8 mouse cellular contexts compared by ENCODE assay signal in the genomic region with DNA sequence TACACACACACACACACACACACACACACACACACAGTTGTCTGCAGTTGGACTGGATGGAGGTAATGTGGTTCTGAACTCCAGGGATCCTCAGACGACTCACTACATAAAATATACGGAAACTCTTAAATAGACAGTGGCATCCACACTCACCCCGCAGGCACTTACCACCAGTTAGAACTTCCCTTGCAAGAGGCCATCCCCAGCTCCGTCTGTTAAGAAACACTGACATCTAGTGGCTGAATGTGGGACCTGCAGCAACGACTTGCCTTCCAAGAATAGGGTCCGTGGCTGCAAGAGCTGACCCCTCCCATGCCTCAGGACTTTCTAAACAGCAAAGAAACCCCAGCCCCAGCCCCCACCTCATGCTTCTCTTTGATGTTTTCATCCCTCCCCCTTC. TPM values are rescaled to one million over a fixed set of nuclear protein-coding genes. Genes with fewer than 3 reads are reported as not detected.
A peak's percentile ranks its signal among the peaks of the same experiment; 100 is the strongest.
DNase-seq lines count a peak whose midpoint lies in the region; ATAC-seq and TF ChIP-seq lines count a peak whose summit lies in the region.

No protein-coding gene starts in this region.

- intact Hi-C loops in left cerebral cortex, postnatal 10 days (cut with DNase I), result loop anchor here (2.0 to 5.0 kb wide), 3 partner anchors 113 to 934 kb away; no protein-coding TSS in a partner anchor

- WGBS in intestine, embryonic 15.5 days, result 1% methylated on average over 6 of the region's 6 CpGs
- WGBS in midbrain, embryonic 12.5 days, result 2% methylated on average over 6 of the region's 6 CpGs
- WGBS in small intestine, adult 2 months, result 1% methylated on average over 6 of the region's 6 CpGs

- DNase-seq in adrenal gland, postnatal 10 days, result peak; percentile 87
- DNase-seq in embryo, embryonic 11.5 days (ENCODE audit: low read depth, low spot score), result peak; percentile 89
- peak; percentile 63 to 78 for DNase-seq in gastrocnemius, postnatal 4 days (ENCODE audit: low spot score in 2 of 2)
- peak; percentile 85 to 88 for DNase-seq in left cerebral cortex, postnatal 10 days (ENCODE audit: extremely low spot score in 1 of 2, low spot score in 2 of 2)

- H3K27ac ChIP-seq in intestine, embryonic 15.5 days, result no peak overlapping the region
- H3K27ac ChIP-seq in midbrain, embryonic 12.5 days (replicated peaks), result no peak overlapping the region
- no peak overlapping the region for H3K27ac ChIP-seq in small intestine, adult 2 months (ENCODE audit: insufficient read depth, low read depth, low read length)

- ATAC-seq in intestine, embryonic 15.5 days, result peak; percentile 72
- peak; percentile 63 for ATAC-seq in midbrain, embryonic 12.5 days (ENCODE audit: low FRiP score, low read depth)
- ATAC-seq in activated CD4-positive, CD25-positive, alpha-beta regulatory T cell, adult 4 months, result no peak

- no peaks in the 10 kb centered on the region for H3K9me3 ChIP-seq in intestine, embryonic 15.5 days
- H3K9me3 ChIP-seq in midbrain, embryonic 12.5 days, result no peaks in the 10 kb centered on the region

- H3K4me3 ChIP-seq in intestine, embryonic 15.5 days (replicated peaks), result no peak overlapping the region
- H3K4me3 ChIP-seq in midbrain, embryonic 12.5 days, result no peak overlapping the region
- H3K4me3 ChIP-seq in small intestine, adult 2 months (ENCODE audit: low read depth, low read length), result no peak overlapping the region

- H3K4me1 ChIP-seq in intestine, embryonic 15.5 days (replicated peaks), result peaks cover 2% of the 10 kb centered on the region; the same call in 1 of the 2 replicates
- H3K4me1 ChIP-seq in midbrain, embryonic 12.5 days, result peaks cover 32% of the 10 kb centered on the region
- H3K4me1 ChIP-seq in small intestine, adult 2 months (ENCODE audit: control insufficient read depth, insufficient read depth, insufficient read length, low read length), result no peaks in the 10 kb centered on the region; the same call in 1 of the 2 replicates

- no peaks in the 10 kb centered on the region for H3K36me3 ChIP-seq in intestine, embryonic 15.5 days
- H3K36me3 ChIP-seq in midbrain, embryonic 12.5 days, result no peaks in the 10 kb centered on the region
- H3K36me3 ChIP-seq in small intestine, adult 2 months (ENCODE audit: control insufficient read depth, insufficient read depth, low read length), result no peaks in the 10 kb centered on the region

- peaks cover 7% of the 10 kb centered on the region for H3K27me3 ChIP-seq in intestine, embryonic 15.5 days (replicated peaks)
- peaks cover 45% of the 10 kb centered on the region for H3K27me3 ChIP-seq in midbrain, embryonic 12.5 days
- no peaks in the 10 kb centered on the region for H3K27me3 ChIP-seq in small intestine, adult 2 months (ENCODE audit: control insufficient read depth, insufficient read depth, low read length)

- TF ChIP-seq CTCF in small intestine, adult 2 months (IDR thresholded peaks at IDR 0.05; ENCODE audit: extremely low read depth, insufficient read length, insufficient replicate concordance, low read depth, low read length), result peak; percentile 95; the same call in 1 of the 2 replicates

- no peak overlapping the region for H3K9ac ChIP-seq in intestine, embryonic 15.5 days
- H3K9ac ChIP-seq in midbrain, embryonic 12.5 days (replicated peaks), result no peak overlapping the region; the same call in 1 of the 2 replicates

- TF ChIP-seq POLR2A in small intestine, adult 2 months (IDR thresholded peaks at IDR 0.05; ENCODE audit: low read depth, low read length), result no peak

- peak overlapping the region; percentile 32; the same call in 1 of the 2 replicates for H3K4me2 ChIP-seq in intestine, embryonic 15.5 days (replicated peaks)
- H3K4me2 ChIP-seq in midbrain, embryonic 12.5 days (replicated peaks), result peak overlapping the region; percentile 34

RNA-seq across cellular contexts. Expression of gene Rpl38, which starts 32.0 kb away (rescaled TPM):
- total RNA-seq in adrenal gland, postnatal 10 days (2021), result 1,000 to 10,000 TPM; 1,144 to 1,253 TPM
- total RNA-seq in gastrocnemius, postnatal 4 days (2021), result 1,000 to 10,000 TPM; 1,199 to 1,226 TPM
- 1,066 and 1,145 TPM in 2 replicates for polyA plus RNA-seq in intestine, embryonic 15.5 days (2015; fragmentation: Nextera tagmentation; extraction: Ambion mirVana)
- total RNA-seq in left cerebral cortex, postnatal 10 days (2021), result 100 to 1,000 TPM; 902 to 927 TPM
- polyA plus RNA-seq in midbrain, embryonic 12.5 days (2016; fragmentation: Nextera tagmentation; extraction: Ambion mirVana), result 839 and 864 TPM in 2 replicates
- 103 and 130 TPM in 2 replicates for polyA plus RNA-seq in small intestine, adult 2 months (2012; rRNA removed)
- 1,000 to 10,000 TPM; 1,043 to 1,380 TPM for polyA plus RNA-seq in activated CD4-positive, CD25-positive, alpha-beta regulatory T cell, adult 4 months (2017; shearing (Covaris generic))

RNA-seq across cellular contexts. Expression of gene Ttyh2, which starts 38.9 kb away (rescaled TPM):
- total RNA-seq in adrenal gland, postnatal 10 days (2021), result 10 to 100 TPM; 61.1 to 63.0 TPM
- 100 to 1,000 TPM; 101 to 108 TPM for total RNA-seq in gastrocnemius, postnatal 4 days (2021)
- 28.5 and 31.5 TPM in 2 replicates for polyA plus RNA-seq in intestine, embryonic 15.5 days (2015; fragmentation: Nextera tagmentation; extraction: Ambion mirVana)
- total RNA-seq in left cerebral cortex, postnatal 10 days (2021), result 10 to 100 TPM; 21.7 TPM
- 12.3 and 15.1 TPM in 2 replicates for polyA plus RNA-seq in midbrain, embryonic 12.5 days (2016; fragmentation: Nextera tagmentation; extraction: Ambion mirVana)
- 63.4 and 130 TPM in 2 replicates for polyA plus RNA-seq in small intestine, adult 2 months (2012; rRNA removed)
- polyA plus RNA-seq in activated CD4-positive, CD25-positive, alpha-beta regulatory T cell, adult 4 months (2017; shearing (Covaris generic)), result 1 to 10 TPM; 2.4 to 3.3 TPM
